Mouse (Mus musculus) right cerebral cortex, adult 2 months (tissue): ENCODE data around the gene Ccdc124.
A peak's percentile ranks its signal among the peaks of the same experiment; 100 is the strongest.
"Not testable (repeated sequence)": the region's sequence is repeated elsewhere in the genome, so short reads cannot be mapped to it uniquely, and the experiment has no call there.

ENCODE experiments used
- DNase-seq, 2 experiments: peaks; one replicate each; pipeline ENCODE4 v3.0.0; 2021 to 2022; ENCODE audit warnings: low spot score in 2 of 2

The Ccdc124 gene

DNA sequence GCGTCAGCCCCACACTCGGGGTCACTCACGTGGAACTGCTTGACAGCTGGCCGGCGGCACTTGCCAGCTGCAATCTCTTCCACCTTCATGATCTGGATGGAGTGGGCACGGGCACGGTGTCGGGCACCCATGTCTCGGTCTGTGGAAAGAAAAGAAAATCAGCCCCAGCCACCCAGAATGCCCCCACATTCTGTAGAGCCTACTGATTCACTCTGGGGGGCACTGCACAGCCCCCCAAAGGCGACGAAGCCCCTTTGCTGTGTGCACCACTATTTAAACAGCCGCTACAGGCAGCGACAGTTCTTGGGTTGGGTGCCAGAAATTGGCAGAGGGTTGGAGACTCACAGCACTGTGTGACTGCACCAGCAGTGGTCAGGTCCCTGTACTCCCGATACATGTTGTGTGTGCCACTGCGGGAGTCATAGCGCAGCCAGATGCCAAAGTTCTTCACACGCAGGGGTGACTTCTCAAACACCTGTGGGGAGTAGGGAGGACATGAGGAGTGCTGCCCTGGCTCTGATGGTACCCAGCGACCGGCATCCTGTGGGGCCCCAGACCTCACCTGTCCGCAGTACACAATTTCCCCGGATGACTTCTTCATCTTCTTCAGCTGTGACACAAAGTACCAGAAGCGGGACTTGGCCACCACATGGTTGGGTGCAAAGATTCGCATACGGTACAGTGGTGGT is 22.0 kb upstream of the Ccdc124 start:
- not testable (repeated sequence) for DNase-seq

DNA sequence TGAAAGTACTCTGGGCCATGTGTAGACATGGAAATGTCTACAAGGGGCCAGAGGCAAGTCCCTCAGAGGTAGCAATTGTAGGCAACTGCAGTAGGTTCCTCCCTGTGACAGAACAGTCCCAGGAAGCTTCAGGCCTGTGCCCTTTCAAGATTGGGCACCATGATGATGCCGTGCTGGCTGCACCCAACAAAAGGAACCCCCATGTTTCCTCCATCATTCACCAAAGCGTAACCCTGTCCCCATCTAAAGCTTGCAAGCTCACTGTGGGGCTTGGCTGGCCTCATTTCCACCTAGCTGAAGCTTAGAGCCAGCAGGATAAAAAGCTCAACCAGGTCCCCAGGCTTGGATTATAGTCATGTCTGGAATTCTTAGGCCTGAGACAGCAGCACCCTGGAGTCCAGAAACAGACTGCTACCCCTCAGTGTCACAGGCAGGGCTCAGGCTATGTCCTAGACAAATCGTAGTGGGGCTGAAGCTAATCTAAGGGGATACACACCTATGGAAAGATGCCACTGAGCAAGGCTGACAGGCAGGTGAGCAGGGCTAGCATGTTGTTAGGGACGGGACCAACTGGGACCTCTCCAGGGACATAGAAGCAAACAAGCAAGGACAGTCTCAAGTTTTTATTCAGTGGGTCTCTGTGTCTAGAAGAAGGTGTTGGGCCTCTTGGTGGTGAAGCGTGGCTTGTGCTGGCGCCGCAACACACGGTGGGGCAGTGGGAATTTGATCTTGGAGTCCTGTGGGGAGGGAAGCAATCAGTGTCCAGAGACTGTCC is 21.2 kb upstream of the Ccdc124 start:
- DNase-seq: no peak

DNA sequence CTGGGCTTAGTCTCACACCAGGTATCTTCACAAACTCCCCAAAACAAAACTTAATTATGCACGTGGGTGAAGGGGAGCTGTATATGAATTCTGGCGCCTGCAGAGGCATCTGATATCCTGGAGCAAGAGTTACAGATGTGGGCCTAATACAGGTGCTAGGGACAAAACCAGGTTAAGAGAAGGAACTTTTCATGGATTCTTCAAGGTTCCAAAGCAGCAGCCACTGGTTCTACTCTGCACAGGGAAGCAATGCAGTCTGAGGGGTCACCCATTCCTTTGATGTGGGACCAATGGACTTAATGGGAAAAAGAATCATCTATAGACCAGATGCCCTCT is 20.6 kb upstream of the Ccdc124 start:
- DNase-seq: no peak

DNA sequence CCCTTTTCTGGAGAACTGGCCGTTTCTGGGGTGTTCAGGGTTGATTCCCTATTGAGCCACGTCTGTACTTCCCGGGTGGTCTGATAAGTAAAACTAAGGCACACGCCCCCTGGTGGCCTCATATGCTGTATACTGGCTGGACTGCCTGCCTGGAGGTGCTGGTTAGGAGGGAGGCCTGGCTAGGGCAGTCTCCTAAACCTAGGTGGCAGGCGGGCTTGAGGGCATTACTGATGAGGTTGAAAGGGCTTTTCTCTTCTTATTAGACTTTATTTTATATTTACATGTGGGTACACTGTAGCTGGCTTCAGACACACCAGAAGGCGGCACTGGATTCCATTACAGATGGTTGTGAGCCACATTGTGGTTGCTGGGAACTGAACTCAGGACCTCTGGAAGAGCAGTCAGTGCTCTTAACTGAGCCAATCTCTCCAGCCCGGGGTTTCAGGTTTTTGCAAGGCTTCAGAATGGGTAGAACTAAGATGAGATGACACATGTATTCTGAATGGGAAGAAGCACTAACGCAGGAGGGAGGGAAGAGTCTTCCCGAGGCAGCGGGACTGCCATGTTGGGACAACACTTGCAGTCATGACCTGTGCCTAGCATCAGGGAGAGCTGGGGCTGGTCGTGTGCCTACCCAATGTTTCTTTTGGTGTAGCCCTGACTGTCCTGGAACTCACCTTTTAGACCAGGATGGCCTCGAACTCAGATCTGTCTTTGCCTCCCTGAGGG is 20.1 kb upstream of the Ccdc124 start:
- DNase-seq: peak; percentile 55 to 68

DNA sequence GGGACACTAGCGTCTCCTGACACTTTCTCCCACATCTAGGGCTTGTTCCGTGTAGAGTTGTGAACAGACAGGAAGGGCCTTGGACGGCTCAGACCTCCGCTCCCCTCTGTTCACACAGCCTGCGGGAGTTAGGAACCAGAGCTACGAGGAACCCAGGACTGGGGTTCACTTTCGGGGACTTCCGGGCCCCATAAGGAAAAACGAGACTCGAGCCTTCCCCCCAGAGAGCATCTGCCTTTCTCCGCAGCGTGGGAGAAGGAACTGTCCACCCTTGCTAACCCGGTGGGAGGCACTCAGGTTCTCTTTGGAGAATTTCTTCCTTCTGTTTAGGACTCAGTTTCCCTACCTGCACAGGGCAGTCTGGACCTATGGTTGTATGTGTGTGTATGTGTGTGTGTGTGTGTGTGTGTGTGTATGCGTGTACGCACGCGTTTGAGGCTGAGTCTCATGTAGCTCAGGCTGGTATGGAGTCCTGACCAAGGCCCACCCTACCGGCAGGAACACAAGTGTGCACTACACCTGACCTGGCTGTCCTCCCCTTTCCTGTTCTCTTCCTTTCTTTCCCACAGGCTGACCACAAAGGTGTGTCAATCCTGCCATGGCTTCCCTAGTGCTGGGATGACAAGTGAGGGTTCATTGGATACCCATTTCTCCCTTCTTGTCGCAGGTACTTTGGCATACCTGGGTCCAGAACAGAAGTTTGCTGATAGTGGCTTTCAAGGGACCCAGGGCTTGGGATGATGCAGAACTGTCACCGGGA is 19.3 kb upstream of the Ccdc124 start:
- no peak for DNase-seq

DNA sequence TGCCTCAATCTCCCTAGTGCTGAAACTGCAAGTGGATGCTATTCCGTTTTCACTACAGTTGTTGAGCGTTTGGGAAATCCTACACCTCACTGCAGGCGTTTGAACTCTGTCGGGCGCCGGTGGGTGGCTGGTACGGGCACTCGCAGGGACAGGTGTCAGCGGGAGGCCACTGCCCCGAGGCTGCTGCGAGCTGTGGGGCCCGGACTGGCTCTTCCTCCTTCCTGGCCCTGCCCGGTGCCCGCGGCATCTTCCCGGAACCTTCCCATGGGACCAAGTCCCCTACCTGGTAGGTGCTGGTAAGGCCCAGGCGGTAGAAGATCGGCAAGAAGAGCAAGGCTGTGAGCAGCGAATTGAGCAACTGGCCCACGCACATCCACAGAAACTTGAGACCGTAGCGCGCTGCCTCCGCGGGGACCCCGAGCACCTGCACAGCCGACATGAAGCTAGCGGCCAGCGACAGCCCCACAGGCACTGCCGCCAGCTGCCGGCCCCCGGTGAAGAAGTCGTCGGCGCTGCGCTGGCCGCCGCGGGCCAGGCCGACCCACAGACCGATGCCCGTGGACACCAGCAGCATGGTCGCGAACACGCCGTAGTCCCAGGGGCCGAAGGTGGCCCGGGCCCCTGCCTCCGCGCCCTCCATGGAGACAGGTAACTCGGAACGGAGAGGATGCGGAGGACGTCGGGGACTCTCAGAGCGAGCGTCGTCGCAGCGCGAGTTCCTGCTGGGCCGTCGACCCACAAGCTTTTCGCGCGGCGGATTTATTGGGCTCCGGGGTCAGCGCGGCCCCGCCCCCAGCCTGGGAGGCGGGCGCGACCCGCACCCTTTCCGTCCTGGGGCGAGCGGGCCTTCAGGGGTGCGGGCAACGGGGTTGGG is 18.5 kb upstream of the Ccdc124 start, which contains the start of gene Slc5a5:
Gene Slc5a5, minus strand, starts transcription at position 736 of the 874 bp plus-strand sequence.
- DNase-seq: no peak

DNA sequence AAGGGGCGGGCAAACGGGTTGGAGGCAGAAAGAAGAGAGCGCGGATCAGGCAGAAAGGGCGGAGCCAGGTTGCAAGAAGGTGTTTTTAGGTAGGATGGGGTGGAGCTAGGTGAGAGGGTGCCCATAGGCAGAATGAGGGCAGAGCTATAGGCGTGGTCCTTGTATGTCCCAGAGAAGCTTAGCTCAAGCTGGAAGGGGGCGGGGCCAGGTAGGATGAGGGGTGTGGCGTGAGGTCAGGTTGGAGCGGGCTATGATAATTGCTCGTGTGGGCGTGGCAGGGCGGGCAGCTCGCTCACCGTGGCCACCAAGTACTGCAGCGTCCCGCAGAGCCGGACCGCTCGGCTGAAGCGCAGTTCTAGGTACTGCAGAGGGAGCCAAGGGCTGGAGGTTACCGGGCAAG is 17.6 kb upstream of the Ccdc124 start:
- no peak for DNase-seq

DNA sequence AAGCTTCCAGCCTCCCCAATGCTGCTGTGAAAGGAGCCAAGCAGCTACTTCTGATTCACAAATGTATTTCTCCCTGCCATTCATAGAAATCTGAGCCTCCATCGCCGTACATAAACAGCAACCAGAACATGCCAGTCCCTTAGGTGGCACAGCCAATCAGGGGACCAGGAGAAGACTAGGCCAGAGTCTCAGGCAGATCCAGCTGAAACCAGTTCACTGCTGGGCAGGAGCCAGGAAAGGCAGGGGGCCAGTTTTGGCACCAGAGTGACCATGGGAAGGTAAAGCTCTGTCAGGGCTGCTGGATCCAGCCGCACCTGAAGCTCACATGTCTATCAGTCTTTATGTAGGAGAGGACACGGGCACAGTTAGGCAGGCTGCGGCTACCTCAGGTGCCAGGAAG is 16.9 kb upstream of the Ccdc124 start:
- no peak for DNase-seq

DNA sequence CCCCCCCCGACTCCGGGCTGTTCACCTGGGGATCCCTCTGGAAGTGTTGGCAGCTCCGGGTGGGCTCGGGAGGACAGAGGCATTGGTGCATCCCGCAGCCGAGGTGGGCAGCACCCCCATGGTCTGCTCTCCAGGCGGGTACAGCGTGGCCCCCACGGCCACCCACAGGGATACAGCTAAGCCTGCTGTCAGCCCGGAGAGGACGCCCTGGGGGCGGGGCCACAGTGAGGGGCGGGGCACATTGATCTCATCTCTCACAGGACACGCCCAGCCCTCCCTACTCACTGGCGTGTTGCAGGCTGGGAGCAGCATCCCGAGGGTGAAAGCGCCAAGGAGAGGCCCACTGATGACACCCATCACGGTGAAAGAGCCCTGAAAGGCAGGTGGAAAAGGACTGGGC is 13.9 kb upstream of the Ccdc124 start:
- DNase-seq: peak in 1 of 2 experiments; percentile 29

DNA sequence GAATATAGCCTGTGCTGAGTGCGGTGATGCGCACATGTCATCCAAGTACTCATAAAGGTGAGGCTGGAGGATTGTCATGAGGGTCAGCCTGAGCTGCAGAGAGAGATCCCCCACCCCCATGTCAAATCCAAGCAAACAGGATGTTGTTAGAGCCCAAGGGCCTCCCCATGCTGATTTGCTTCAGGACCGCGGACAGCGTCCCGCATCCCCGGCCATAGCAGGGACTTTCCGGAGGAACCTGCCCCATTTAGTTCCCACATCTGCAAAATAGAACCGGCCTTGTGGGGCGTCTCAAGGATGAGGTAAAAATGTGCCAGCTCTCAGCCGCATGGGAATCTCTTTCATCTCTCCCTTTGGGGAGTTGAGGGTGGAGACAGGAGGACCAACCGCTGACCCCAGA is 11.9 kb upstream of the Ccdc124 start:
- no peak for DNase-seq

DNA sequence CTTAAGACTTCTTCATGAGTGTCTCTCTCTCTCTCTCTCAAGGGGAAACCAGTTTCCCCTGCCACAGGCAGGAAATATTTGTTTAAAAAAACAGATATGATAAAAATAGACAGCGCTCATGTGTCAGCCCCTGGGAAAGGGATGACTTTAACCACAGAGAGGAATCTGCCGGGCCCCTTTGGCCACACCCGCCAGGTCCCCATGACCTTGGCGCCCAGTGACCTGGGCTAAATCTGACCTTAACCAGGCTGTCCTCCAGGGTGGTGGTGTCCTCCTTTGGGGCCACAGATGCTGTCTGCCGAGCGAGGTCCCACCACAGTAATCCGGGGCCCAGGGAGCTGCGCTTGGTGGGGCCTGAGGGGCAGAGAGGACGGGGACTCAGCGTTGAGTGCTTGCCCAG is 10.9 kb upstream of the Ccdc124 start:
- DNase-seq: no peak

DNA sequence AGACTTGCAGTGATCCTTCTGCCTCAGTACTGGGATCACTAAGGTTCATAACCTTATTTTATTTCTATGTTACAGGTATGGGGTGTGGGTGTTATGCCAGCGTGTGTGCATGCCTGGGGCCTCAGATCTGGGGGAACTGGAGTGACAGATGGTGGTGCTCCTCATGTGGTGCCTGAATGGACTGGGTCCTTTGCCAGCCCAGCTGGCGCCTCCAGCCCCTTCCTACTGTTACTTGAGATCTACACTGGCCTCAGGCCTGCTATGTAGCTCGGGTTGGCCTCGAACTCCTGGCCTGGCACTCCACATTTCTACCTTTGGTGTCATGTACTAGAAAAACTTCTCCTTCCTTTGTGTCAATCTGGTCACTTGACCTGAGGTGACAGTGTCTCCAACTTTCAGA is 10.5 kb upstream of the Ccdc124 start:
- DNase-seq: no peak

DNA sequence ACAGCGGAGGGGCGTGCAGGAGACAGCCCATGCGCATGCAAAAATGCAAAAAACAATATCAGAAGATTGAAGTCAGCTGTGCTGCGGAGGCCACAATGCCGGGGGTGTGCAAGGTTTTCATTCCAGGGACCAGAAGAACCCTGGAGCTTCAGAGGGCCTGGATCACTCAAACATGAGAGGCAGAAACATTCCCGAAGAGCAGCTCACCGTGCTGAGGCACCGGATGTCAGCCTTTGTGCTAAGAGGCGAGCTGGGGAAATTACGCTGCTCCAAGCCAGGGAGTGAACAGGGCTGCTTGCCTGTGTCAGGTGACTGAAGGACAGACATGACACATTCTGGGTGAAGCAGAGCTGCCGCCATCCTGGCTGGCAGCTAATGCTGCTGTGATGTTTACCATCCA is 6.8 kb upstream of the Ccdc124 start:
- no peak for DNase-seq

DNA sequence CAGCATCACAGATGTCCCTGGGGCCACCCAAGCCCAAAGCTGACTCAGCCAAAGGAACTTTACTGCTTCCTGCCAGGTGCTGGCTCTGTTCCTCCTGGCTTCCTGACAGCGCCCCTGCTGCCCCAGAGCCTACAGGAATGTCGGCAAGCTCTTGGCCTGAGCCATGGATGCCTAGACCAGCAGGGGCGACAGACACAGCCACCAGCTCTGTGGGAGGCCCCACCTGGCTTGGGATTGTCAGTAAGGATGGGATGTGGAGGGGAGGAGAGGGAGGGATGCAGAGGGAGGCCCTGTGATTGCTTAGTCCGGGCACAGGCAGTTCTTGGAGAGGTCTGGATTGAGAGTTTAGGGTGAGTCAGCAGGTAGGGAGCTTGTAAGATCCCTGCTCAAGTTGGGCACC is 6.4 kb upstream of the Ccdc124 start:
- DNase-seq: no peak

DNA sequence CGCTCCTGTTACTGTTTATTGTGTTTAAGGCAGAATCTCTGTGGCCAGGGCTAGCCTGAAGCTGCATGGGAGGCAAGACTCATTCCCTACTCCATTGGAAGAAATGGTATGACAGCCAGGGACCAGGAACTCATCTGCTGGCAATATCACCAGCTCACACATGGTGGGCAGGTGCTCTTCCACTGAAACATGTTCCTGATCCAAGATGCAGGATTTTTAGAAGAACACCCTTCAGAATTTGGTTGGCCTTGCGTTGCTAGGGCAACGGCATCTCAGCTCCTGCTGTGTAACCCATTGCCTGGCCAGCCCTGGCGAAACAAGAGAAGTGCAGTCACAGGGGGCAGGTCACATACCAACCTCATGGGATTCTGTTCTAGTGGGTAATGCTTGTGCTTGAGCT is 5.8 kb upstream of the Ccdc124 start:
- DNase-seq: no peak

DNA sequence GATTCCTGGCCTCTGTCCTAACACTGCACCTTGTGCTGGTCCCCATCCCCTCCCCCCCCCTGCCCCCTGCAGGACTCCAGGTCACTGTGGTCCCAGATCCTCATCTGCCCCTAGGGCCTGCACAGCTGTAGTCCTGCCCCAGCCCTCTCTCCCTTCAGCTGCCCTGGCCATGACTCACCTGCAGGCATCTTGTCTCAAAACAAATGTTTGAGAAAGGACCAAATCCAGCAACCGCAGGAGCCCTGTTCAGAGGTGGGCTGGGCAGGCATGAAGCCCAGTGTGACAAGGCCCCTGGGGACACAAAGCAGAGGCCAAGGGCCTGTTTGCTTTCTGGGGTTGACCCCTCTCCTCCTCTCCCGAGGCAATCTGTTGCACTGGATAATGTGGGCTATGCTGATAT is 4.4 kb upstream of the Ccdc124 start:
- DNase-seq: no peak

DNA sequence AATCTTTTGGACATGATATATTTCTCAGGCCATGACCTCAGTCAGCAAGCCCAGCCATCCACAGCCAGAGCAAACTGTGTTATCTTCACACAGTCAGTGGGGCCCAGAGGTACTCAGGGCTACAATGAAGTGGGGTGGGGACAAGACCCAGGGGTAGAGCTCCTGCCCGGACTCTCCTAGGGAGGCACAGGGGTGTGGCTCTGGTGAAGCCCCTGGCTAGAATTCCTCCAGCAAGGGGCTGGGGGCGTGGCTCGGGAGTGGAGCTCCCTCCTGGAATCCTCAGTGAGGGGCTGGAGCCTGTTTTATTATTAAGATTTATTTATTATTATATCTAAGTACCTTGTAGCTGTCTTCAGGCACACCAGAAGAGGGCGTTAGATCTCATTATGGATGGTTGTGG is 2.6 kb upstream of the Ccdc124 start:
- no peak for DNase-seq

DNA sequence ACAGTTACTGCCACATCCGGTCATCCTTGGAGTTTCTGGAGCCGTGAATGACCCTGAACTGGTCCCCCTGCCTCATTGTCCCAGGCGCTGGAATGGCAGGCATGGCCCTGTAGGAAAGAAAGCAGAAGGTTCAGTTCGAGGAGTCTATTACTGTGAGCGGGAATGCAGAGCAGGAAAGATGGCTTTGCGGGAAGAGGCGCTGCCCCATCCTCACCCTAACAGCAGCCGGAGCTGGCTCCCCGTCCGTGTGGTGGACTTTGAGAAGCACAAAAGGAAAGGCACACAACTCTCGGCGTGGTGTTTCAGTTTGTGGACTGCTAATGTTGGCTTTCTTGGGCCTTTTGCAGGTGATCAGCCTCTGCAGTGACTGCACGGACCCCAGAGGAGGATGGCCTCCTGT is 706 bp upstream of the Ccdc124 start:
- no peak for DNase-seq

DNA sequence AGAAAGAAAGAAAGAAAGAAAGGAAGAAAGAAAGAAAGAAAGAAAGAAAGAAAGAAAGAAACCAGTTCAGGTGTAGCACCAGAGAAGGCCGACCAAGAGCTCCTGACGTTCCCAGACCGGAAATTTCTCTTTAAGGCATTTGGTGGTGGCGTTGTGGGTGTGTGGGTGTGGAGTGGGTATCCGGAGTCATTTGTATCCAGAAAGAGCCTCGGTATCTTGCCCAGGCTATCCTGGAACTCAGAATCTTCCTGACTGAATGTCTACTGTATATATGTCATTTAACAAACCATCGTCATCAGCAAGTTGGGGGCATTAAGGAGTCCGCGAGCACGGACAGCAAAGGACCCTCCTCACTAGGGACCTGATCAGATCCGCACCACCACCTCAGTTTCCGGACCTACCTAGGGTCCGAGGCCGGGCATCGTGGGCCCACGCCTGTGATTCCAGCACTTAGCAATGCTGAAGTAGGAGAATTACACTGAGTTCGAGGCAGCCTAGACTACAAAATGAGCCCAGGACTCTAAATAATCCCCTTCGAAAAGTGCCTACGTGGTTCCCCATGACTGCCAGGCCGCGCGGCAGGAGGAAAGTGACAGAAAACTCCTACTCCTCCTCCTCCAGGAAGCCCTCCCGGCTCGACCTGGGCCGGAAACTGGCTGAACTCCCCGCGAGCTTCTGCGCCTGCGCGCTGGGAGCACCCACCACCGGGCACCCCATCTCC is 932 bp downstream of the Ccdc124 start:
- DNase-seq: no peak

DNA sequence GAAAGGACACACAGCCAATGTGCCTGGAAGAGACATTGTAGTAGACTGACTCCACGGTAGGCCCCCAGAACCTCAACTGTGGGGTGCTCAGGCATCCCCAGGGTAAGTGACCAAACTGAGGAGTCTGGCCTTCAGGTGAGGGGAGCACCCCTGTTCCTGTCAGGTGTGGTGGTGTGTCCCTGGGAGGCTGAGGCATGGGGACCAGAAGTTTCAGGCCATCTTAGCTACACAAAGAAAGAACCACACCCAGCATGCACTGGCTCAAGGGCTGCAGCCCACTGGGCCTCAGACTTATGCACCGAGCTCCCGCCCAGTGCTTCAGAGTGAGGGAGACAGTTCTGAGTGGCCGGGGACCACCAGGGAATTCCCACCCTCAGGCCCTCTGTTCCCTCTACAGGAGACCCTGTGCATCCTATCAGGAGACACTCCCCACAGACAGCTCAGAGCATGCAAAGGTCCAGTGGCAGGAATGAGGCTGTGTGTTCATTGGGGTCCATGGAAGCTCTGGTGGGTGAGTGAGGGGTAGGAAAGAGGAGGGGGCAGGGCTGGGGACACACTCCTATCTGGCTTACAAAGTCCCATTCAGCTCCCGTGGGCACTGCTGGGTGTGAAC is 2.4 kb downstream of the Ccdc124 start:
- no peak for DNase-seq
